Mouse (Mus musculus) liver, embryonic 16.5 days (tissue): ENCODE data around the gene Bsdc1. TPM values are rescaled to one million over a fixed set of nuclear protein-coding genes. Genes with fewer than 3 reads are reported as not detected.

Source experiments
- ATAC-seq: fragments of 200-750 bp; cut with Nextera tagmentation; 2 replicates; pipeline ENCODE4 v1.8.0; 2017; ENCODE audit warnings: low read depth, mild to moderate bottlenecking, moderate number of reproducible peaks, moderate library complexity
- H3K27ac ChIP-seq: fragments of 300-500 bp; sonication (generic); 2 replicates; pipeline ENCODE4 v1.5.1; 2014; ENCODE audit warnings: mild to moderate bottlenecking, low read length
- H3K27me3 ChIP-seq: fragments of 300-500 bp; sonication (generic); 2 replicates; pipeline ENCODE4 v1.6.1; 2014; ENCODE audit warnings: low read depth, low read length, mixed read lengths; ENCODE audit not compliant: control insufficient read depth, insufficient read depth
- H3K36me3 ChIP-seq: fragments of 300-500 bp; sonication (generic); 2 replicates; pipeline ENCODE4 v1.6.1; 2014; ENCODE audit warnings: mild to moderate bottlenecking; ENCODE audit not compliant: control insufficient read depth, insufficient read depth
- H3K4me1 ChIP-seq: fragments of 300-500 bp; sonication (generic); 2 replicates; pipeline ENCODE4 v1.6.1; 2014; ENCODE audit warnings: low read depth, low read length, mixed read lengths; ENCODE audit not compliant: control insufficient read depth
- H3K4me2 ChIP-seq: fragments of 300-500 bp; sonication (generic); 2 replicates; pipeline ENCODE4 v1.6.1; 2014; ENCODE audit warnings: low read depth, low read length, mixed read lengths
- H3K4me3 ChIP-seq: fragments of 300-500 bp; sonication (generic); 2 replicates; pipeline ENCODE4 v1.5.1; 2014; ENCODE audit warnings: low read depth, mild to moderate bottlenecking, low read length
- H3K9ac ChIP-seq: fragments of 300-500 bp; sonication (generic); 2 replicates; pipeline ENCODE4 v1.6.1; 2014; ENCODE audit warnings: low read depth, low read length
- H3K9me3 ChIP-seq: fragments of 300-500 bp; sonication (generic); replicated peaks from 2 replicates; pipeline ENCODE4 v1.6.1; 2016; ENCODE audit warnings: low read length; ENCODE audit not compliant: control insufficient read depth
- WGBS: fragments of 180-500 bp; shearing (Covaris S2); extraction: QIAGEN DNeasy Blood & Tissue Kit; methylation state at CpG from one replicate; pipeline ENCODE4 v1.1.7; 2014; ENCODE audit not compliant: insufficient replicate concordance; 5-methylcytosine and 5-hydroxymethylcytosine counted together
- polyA plus RNA-seq: library from polyadenylated mRNA; unstranded; fragments of >200 nt; fragmentation: Nextera tagmentation; extraction: Ambion mirVana; gene quantifications from 2 replicates; pipeline ENCODE4 v1.2.1, GENCODE M21; 2015

Bsdc1 gene
- polyA plus RNA-seq, 1 experiment from 2014 or later: 87.0 TPM

DNA sequence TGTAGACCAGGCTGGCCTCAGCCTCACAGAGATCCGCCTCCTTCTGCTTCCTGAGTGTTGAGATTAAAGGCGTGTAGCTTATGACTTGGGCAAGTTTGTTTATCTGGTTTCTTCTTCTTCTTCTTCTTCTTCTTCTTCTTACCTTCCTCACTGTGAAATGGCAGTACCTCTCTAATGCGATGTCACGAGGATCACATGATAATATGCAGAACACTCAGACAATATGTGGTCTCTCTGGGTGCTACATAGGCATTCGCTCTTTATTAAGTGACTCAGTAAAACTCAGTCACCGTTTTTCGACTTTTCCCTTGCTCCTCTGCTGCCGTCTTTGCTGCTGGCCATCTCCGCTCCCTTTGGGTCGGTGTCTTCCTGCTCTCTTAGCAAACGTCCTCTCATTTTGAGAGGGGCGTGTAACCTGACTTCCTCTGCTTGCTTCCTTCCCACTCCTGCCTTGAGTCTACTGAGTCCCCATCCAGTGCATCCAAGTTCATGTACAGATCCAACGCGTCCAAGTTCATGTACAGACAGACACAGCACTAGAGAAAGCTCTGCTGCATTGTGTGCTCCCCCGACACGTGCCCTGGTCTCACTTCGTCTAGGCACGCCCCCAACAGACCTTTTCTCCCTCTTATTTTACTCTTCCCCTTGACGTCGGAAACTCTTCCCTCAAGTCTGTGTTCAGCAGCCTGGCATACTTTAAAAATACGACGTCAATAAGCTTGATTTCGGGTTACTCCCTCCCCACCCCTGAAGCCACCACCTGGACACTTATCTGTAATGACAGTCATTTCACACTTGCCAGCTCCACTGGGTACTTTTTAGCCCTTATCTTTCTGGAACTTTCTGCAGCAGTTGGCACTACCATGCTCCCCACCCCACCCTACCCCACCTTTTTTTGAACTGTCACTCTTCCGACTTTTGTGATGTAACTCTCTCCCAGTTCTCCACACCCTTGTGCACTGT lies 2.0 kb downstream of the Bsdc1 start:
- Histone ChIP-seq H3K9me3 (no peaks in the 10 kb centered on the region), H3K36me3 (peaks cover 37% of the 10 kb centered on the region), H3K27ac (peak overlapping the region; percentile 100), H3K27me3 (no peaks in the 10 kb centered on the region), H3K9ac (peak overlapping the region; percentile 98), H3K4me2 (peak overlapping the region; percentile 82), H3K4me3 (peak overlapping the region; percentile 94), H3K4me1 (peaks cover 38% of the 10 kb centered on the region)
- 44% methylated on average over 24 of the region's 24 CpGs for WGBS
- peak; percentile 73 for ATAC-seq

DNA sequence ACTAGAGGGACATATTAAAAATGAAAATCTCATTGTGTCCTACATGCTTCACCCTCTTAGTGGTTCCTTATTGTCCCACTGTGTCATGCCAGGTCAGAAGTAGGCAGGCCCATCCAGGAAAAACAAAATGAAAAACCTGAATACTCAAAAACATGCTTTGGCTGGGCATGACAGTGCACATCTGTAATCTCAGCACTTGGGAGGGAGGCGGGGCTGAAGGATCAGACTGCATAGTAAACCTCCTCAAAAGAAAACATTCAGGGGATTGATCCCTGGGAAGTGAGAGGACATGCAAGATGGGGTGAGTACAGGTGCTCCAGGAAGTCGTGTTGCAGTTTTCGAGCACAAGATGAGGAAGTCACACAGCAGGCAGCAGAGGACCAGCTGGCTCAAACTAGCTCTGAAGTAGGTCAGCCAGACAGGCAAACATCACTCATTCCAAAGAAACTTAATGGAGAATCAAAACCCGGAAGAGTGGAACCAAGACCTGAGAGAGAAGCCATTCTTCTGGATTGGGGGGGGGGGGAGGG lies 3.0 kb downstream of the Bsdc1 start:
- peak overlapping the region; percentile 94 for H3K4me3 ChIP-seq
- H3K36me3 ChIP-seq: peaks cover 46% of the 10 kb centered on the region
- 48% methylated on average over 4 of the region's 4 CpGs for WGBS
- H3K4me1 ChIP-seq: peaks cover 38% of the 10 kb centered on the region
- peak; percentile 25 for ATAC-seq
- H3K4me2 ChIP-seq: peak overlapping the region; percentile 82
- H3K27ac ChIP-seq: peak overlapping the region; percentile 100
- no peaks in the 10 kb centered on the region for H3K27me3 ChIP-seq
- no peaks in the 10 kb centered on the region for H3K9me3 ChIP-seq
- H3K9ac ChIP-seq: peak overlapping the region; percentile 73

DNA sequence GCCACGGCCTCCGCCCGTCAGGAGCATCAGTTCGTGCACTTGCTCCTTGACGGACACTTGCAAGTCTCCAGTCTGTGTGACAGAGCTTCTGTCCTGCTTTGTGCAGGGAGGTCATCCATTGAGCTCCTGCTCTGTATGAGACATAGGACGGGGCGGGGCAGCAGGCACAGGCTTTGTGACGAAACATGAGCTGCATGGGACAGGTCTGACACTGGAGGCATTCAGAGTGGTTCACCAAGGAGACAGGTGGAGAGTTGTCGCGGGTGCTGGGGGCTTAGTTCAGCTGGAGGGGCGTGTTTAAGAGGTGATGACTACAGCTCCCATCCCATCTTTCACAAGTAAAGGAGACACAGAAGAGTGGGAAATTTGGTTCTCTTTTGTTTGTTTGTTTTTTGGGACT lies 14.7 kb downstream of the Bsdc1 start:
- H3K9ac ChIP-seq: no peak overlapping the region
- H3K27me3 ChIP-seq: no peaks in the 10 kb centered on the region
- no peak overlapping the region for H3K4me3 ChIP-seq
- ATAC-seq: no peak
- peaks cover 86% of the 10 kb centered on the region for H3K36me3 ChIP-seq
- WGBS: 81% methylated on average over 11 of the region's 11 CpGs
- no peaks in the 10 kb centered on the region for H3K9me3 ChIP-seq
- no peak overlapping the region for H3K4me2 ChIP-seq
- H3K4me1 ChIP-seq: no peaks in the 10 kb centered on the region; the same call in 1 of the 2 replicates
- no peak overlapping the region for H3K27ac ChIP-seq

DNA sequence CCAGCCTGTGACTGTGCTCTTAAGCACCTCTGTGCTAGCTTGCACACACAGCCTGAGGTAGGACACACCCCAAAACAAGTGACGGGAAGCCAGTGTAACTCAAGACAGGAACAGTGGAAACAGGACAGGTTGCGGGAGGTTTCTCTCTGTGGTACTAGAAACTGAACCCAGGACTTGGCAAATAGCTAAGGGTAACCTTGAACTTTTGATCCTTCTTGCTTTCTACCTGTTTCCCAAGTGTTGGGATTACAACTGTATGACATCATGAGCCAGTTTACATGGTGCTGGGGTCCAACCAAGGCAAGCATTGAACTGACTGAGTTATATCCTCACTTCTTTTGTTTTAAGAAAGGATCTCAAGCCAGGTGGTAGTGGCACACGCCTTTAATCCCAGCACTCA lies 18.5 kb downstream of the Bsdc1 start:
- Histone ChIP-seq H3K9me3 (no peaks in the 10 kb centered on the region), H3K4me1 (no peaks in the 10 kb centered on the region; the same call in 1 of the 2 replicates), H3K9ac (no peak overlapping the region), H3K27ac (no peak overlapping the region), H3K4me3 (no peak overlapping the region), H3K27me3 (no peaks in the 10 kb centered on the region), H3K4me2 (no peak overlapping the region), H3K36me3 (peaks cover 88% of the 10 kb centered on the region)
- ATAC-seq: no peak
- 87% methylated on average over 3 of the region's 3 CpGs for whole genome bisulfite sequencing

DNA sequence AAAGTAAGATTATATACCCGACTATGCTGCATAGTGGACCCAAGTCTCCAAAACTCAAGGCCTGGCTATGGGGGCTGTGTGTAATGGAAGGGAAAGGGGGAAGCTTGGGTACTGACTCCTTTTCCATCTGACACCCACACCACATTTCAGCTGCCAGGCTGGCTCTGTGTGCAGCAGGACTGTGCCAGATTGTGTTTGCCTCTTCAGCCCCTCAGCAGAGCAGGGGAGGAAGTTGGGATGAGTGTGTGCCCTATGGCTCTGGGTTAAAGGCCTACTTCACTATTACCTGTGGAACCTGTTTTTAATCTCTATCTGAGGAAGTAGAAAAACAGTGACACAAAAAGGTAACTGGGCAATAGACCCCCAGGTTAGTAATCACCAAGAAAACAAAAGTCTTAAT lies 19.7 kb downstream of the Bsdc1 start:
- no peaks in the 10 kb centered on the region for H3K9me3 ChIP-seq
- no peak overlapping the region for H3K4me3 ChIP-seq
- H3K36me3 ChIP-seq: peaks cover 91% of the 10 kb centered on the region
- ATAC-seq: no peak
- no peaks in the 10 kb centered on the region for H3K27me3 ChIP-seq
- H3K4me1 ChIP-seq: no peaks in the 10 kb centered on the region; the same call in 1 of the 2 replicates
- H3K27ac ChIP-seq: no peak overlapping the region
- no peak overlapping the region for H3K9ac ChIP-seq
- no peak overlapping the region for H3K4me2 ChIP-seq
- 70% methylated on average over 1 of the region's 1 CpGs for WGBS

DNA sequence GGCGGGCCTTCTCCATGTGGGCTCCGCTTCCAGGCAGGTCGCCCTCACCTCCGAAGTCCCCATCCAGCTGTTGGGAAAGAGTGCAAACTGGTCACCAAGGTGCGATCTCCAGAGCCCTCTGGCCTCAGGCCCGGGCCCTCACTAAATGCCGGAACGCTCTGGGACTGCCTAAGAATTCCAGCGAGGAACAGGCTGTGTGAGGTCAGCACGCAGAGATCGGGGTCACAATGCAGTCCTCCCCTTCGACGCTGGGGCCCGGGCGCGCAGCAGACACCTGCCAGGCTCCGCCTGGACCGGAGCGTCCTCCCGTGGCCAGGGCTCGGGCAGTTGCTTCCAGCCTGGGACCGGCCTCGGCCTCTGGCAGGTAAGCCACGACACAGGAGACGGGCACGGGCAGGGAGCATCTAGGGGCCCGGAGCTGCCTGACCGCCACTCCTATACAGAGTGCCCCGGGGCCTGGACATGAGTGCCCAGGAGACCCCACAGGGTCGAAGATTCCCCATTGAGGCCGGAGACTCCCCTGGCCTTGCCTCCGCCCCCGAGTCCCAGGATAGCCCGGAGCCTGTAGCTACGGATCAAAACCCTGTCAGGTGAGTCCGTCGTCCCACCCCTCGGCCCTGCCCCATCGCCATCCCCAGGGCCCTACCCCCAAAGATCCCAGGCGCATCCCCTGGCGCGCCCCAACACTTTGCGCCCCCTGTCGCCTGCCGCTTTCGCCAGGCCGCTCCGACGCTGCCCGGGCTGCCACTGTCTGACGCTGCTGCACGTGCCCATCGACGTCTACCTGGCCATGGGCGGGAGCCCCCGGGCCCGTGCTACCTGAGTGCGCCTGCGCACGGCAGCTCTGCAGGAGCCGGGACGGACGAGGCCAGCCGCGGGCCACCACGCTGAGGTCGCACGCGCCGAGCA lies 29.8 kb downstream of the Bsdc1 start, which contains the start of the genes Tssk3 and Fam229a:
TSS of gene Tssk3 (minus strand) at position 51 of the 909 bp plus-strand sequence.
TSS of gene Fam229a (plus strand) at position 219 of the 909 bp plus-strand sequence.
- peak; percentile 30; the same call in 1 of the 2 replicates for ATAC-seq
- peak within 1 kb of the TSS; percentile 24 for H3K4me3 ChIP-seq
- no peaks in the 10 kb centered on the region for H3K9me3 ChIP-seq

DNA sequence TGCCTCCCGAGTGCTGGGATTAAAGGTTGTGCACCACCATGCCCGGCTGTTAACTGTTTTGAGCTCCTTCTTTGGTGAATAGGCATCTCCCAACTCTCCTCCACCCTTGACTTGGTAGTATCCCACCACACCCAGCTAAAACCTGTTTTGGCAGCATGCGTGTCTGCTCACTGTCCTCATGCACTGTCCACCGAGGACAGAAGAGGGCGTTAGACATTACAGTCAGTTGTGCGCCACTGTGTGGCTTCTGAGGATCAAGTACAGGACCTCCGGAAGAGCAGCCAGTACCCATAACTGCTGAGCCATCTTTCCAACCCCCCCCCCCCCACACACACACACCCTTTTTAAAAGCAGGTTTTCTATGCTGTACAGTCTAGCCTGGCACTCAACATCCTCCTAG lies 33.3 kb downstream of the Bsdc1 start:
- H3K36me3 ChIP-seq: peaks cover 1% of the 10 kb centered on the region; the same call in 1 of the 2 replicates
- H3K27ac ChIP-seq: no peak overlapping the region
- H3K4me2 ChIP-seq: no peak overlapping the region
- peaks cover 10% of the 10 kb centered on the region for H3K4me1 ChIP-seq
- H3K9ac ChIP-seq: no peak overlapping the region
- WGBS: 38% methylated on average over 6 of the region's 7 CpGs
- ATAC-seq: no peak
- no peaks in the 10 kb centered on the region for H3K9me3 ChIP-seq
- peaks cover 29% of the 10 kb centered on the region for H3K27me3 ChIP-seq
- H3K4me3 ChIP-seq: no peak overlapping the region

More for the DNA sequence above, 29.8 kb downstream of the Bsdc1 start, which contains the start of the genes Tssk3 and Fam229a:
- 0 out of 2 replicates have a peak within 1 kb of the TSS, but pooled peaks have one; percentile 18 for H3K9ac ChIP-seq
- H3K36me3 ChIP-seq: peaks cover 34% of the 10 kb centered on the region
- H3K4me1 ChIP-seq: peaks cover 10% of the 10 kb centered on the region
- H3K27ac ChIP-seq: no peak within 1 kb of the TSS
- H3K27me3 ChIP-seq: peaks cover 29% of the 10 kb centered on the region
- WGBS: 15% methylated on average over 69 of the region's 70 CpGs
- peak within 1 kb of the TSS; percentile 41 for H3K4me2 ChIP-seq

DNA sequence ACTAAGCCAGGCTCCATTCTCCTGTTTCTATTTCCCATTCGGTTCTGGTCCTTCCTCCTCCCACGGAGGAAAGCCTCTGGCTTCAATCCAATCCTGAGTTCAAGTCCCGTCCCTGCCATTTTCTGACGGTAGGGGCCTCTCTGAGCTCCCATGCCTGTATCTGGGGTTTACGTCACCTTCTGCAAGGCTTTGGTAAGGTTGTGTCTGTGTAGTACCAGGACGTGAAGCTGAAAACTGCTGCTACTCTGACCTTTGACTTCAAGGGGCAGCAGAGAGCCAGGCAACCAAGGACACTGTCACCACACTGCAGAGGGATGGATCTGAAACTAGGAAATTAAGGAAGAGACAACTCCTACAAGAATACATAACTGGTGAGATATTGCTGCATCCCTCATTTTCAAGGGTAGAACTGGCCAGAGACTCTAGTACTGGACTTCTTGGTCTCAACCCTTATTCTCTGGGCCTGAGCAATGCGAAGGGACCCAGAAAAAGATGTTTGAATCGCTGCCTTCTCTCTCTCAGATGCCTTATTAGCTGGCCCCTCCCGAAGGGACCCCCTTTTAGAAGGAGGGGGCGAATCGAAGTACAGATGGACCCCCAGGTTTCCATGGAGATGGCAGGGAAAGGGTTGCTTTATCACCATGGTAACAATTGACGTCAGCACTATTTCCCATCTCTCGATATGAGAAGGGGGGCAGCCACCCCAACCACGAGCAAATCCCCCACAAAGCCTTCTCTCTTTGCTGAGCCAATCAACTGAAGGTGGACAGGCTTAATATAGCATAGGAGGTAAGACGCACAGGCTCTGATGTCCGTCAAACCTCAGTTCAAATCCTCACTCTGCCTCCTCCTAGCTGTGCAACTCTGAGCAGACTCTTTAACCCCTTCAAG lies 34.5 kb downstream of the Bsdc1 start:
- no peaks in the 10 kb centered on the region for H3K36me3 ChIP-seq
- H3K9ac ChIP-seq: no peak overlapping the region
- H3K4me3 ChIP-seq: no peak overlapping the region
- no peaks in the 10 kb centered on the region for H3K9me3 ChIP-seq
- 17% methylated on average over 16 of the region's 16 CpGs for WGBS
- peaks cover 19% of the 10 kb centered on the region for H3K4me1 ChIP-seq
- no peak for ATAC-seq
- H3K4me2 ChIP-seq: no peak overlapping the region
- peaks cover 21% of the 10 kb centered on the region for H3K27me3 ChIP-seq
- no peak overlapping the region for H3K27ac ChIP-seq
